Mouse (Mus musculus): ENCODE measurements around the gene Arxes2.
"Not testable (repeated sequence)": the region's sequence is repeated elsewhere in the genome, so short reads cannot be mapped to it uniquely, and the experiment has no call there.

The Arxes2 gene

GRCm38 (mm10) chrX:135993664-135994119 is at the start of gene Arxes2:
TSS of gene Arxes2 (plus strand) at chrX:135993824.
- peak; percentile 9 for DNase-seq

DNA sequence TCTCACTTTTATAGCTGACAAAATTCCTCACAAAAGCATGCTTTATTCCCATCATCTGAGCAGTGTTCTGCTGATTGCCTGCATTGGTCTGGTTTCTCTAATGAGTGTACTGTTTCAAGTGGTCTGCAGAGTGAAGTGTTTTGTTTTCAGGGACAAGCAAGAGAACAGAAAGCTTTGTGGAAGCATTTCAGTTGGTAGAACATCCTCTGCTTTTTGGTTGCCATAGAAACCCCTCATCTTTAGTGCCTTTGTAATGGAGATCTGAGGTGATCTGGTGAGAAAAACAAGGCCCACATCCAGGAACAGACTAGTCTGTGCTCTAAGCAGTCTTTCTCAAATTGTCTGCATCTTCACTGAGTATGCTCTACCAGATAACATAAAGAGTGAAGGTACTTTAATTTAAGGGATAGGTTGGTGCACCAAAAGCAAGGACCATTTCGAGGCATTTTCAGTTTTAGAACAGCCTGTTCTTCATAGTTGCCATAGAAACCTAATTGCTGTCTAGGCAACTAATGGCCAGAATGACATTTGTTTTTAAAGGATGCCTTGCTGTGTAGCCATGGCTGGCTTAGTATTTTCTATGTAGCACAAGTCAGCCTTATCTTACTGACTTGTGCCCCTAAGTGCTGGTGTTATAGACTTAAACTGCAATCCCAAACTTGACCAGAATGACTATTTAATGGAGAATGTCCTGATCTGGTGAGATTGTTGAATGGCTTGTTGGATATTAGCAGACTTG is 44.8 kb upstream of the Arxes2 start:
- DNase-seq, result no peak

GRCm38 (mm10) chrX:135956988-135957690 is 36.5 kb upstream of the Arxes2 start:
- no peak for DNase-seq

DNA sequence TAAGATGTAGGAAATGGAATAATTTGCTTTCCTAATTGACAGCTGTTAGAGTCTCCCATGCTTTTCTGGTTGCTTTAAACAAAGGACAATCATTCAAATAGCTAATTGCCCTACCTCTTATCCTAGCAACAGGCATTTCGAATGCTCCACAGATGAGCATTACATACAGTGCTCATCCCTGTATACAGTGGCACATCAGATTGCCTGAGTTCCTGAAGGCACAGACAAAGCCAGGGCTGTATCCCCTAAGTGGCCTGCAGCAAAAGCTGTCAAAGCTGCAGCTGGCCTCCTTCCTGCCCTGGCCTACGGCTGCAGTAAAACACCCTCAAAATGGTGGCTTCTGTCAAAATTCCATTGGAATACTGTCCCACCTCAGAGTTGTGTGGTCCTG is 35.9 kb upstream of the Arxes2 start:
- no peak for DNase-seq

DNA sequence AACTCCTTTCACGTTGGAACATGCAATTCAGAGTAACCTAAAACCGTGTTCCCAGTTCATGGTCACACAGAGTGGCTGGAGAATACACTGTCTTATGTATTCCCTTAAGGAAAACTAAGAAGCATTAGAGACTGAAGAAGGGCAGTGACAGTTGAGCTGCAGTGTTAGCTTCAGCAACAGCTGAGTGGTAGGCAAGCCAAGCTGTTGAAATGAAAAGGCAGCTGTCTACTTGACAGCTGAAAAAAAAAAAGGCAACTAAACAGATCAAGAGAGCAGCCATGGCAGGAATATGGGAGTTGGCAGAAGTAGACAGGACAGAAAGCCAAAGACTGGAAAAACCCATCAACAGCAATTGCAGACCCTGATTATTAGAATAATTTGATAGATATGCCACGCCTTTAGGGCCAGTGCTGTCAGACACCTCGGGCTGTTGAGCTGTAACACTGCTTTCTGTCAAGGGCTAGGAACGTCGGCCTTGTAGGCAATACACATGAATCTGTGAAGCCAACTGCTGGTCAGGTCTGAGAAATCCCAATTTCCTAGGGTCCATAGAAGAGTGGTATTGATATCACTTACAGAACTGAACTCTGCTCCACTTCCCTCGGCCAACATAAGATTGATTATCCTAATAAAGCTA is 34.9 kb upstream of the Arxes2 start:
- no peak for DNase-seq

DNA sequence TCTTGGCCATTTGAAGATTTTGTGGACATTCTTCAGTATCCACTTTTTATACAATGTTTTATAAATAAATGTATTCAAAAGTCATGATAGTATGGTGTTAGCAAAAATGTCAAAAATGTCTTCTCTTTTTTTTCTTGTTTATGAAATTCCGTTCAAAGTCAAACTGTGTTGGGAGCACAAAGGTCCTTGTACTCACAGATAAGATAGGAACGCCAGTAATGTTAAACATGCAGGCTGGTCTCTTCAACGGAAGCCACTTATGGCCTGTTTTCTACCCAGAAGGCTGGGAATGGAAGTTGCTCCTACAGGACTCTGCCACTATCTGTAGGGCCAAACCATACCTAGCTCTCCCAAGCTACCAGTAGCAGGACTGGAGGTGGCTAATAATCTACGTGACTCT is 34.1 kb upstream of the Arxes2 start:
- no peak for DNase-seq

- no peak for DNase-seq
Measured at GRCm38 (mm10) chrX:135962342-135962741, 31.3 kb upstream of the Arxes2 start.

- no peak for DNase-seq
Measured at GRCm38 (mm10) chrX:135963130-135963529, 30.5 kb upstream of the Arxes2 start.

GRCm38 (mm10) chrX:135963629-135964028 is 30.0 kb upstream of the Arxes2 start:
- DNase-seq, result peak; percentile 32

- no peak for DNase-seq
Measured at GRCm38 (mm10) chrX:135973597-135974423, 19.8 kb upstream of the Arxes2 start.

GRCm38 (mm10) chrX:135974424-135975225 is 19.0 kb upstream of the Arxes2 start:
- no peak for DNase-seq

- peak; percentile 56 for DNase-seq
Measured at GRCm38 (mm10) chrX:135975226-135975552, 18.4 kb upstream of the Arxes2 start.

DNA sequence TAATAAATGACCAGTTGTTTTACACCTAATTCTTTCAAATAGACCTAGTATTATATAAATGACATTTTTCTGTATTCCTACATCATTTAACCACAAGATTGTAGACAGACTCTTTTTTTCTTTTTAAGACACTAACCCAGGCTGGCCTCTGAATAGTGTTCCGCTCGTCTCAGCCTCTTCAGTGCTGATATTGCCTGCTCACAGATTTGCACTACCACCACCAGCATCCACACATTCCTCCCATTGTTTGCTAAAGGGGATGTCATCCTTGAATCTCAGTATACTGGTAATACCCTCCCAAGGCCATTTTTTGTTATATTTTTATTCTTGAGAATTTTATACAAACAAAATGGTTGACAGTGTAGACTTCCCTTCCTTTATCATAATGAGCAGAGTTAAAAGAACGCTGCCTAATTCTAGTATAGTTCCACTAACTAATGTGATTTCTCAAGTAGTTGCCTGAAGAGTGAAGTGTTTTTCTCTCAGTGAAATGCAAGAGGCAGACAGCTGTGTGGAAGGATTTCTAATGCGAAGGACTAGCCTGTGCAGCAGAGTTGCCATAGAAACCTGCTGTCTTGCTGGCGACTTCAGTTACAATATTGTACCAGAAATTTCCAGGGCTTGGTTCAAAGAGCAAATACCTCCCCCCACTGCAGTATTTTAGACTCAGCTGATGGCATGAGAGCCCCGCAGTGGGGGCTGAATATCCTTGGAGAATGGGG is 8.9 kb upstream of the Arxes2 start:
- no peak for DNase-seq

DNA sequence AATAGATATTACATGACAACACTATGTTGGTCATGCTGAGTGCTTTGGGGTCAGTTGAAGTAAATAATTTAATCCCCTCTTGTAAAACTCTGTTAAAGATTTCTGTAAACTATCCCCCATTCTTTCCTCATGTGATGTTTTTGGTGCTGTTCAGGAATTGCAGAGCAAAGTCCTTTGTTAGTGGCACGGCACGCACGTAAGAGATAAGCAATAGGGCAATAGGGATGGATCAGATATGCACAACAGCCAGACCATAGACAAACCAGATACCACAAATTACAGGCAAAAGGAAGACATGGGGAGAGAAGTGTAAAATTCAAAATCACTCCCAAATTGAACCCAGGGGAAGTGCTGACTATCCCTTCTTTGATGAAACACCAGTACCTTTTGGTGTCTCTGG is 7.4 kb upstream of the Arxes2 start:
- DNase-seq, result no peak

GRCm38 (mm10) chrX:135990661-135991060 is 3.0 kb upstream of the Arxes2 start:
- no peak for DNase-seq

DNA sequence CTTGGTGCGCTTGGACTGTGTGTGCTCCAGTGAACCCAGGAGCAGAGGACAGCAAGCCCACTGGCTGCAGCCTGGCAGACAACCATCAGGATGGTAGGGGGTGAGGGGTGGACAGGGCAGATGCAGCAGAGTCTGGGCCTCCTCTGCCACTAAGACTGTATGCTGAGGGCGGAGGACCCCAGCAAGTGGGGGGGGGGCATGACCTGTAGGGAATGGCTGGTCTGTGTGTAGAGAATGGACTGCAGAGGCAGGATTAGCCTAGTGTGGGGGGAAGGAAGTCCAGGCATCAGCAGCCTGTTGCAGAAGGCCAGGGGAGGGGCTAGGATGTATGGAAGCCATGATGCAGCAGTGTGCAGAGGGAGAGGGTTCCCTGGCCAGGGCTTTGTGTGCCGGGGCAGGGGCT is 431 bp upstream of the Arxes2 start:
- not testable (repeated sequence) for DNase-seq

GRCm38 (mm10) chrX:136007199-136007843 is 13.7 kb downstream of the Arxes2 start:
- DNase-seq, result no peak

DNA sequence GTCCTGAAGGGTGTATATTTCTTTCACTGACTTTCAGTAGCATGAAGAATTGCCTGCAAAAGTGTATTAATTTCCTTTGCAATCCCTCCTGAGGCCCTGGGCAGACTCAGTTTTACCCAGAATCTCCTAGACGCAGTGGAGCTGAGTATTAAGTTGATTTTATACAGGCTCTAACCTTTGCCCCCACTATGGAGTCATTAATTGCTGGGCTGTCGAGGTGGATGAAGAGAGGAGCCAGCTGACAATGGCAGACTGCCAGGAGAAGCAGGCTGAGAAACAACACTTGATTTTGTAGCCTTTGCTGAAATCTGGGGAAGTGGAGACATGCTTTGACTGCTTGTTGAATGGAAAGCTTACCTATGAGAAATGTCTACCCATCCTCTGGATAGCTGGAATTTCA is 20.8 kb downstream of the Arxes2 start:
- DNase-seq, result no peak

DNA sequence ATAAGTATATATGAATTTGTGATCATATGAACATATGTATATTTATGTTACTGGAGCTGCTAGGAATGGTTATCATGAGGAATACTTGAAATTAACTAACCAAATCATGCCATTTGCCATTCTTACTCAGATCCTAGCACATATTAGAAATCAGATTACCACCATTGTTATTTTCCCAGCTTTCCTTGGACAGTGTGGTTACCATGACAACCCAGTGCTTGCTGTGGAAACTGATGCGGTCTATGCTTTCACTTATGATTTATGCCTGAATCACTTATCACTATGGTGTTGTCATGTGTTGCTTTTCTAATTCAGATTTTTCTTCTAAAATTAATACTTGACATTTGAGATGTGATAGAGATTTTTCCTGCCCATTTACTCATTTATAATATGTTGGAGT is 36.7 kb downstream of the Arxes2 start:
- no peak for DNase-seq

DNA sequence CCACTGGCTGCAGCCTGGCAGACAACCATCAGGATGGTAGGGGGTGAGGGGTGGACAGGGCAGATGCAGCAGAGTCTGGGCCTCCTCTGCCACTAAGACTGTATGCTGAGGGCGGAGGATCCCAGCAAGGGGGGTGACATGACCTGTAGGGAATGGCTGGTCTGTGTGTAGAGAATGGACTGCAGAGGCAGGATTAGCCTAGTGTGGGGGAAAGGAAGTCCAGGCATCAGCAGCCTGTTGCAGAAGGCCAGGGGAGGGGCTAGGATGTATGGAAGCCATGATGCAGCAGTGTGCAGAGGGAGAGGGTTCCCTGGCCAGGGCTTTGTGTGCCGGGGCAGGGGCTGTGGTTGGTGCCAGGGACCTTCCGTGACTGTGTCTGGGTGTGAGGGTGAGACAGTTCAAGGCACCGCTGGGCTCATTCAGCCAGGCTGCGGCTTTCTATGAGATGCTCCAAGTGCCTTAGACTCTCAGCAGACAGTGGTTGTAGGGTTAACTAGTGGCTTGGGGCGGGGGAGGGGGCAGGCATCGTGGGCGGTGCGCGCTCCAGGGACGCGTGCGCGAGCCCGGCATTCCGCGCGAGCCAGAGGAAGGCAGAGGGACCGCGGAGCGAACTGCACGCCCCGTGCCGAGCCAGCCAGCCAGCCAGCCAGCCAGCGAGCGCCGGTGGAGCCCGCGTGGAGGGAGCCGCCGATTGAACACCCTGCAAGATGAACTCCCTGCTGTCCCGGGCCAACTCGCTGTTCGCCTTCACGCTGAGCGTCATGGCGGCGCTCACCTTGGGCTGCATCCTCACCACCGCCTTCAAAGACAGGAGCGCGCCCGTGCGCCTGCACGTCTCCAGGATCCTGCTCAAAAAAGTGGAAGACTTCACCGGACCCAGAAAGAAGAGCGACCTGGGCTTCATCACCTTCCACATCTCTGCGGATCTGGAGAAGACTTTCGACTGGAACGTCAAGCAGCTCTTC is 39.5 kb downstream of the Arxes2 start, which contains the start of gene Arxes1:
Arxes1 (plus strand) TSS at position 569 of the 965 bp plus-strand sequence.
- peak; percentile 2 for DNase-seq
